Mouse (Mus musculus) lung, adult 2 months (tissue): ENCODE measurements at regions not wholly inside any gene's neighbourhood (a gene's known extent, or its start where the extent isn't known, plus 50 kb on each side); places are given as distances from the start of the nearest gene placed in this dataset.

ENCODE experiments used
- CTCF ChIP-seq: fragments of 200-500 bp; IDR thresholded peaks from 2 replicates; pipeline ENCODE4 v1.5.1; 2011; ENCODE audit warnings: mild to moderate bottlenecking, low read length, control low read depth; ENCODE audit not compliant: insufficient read depth
- POLR2A ChIP-seq: fragments of 200-500 bp; IDR thresholded peaks from 2 replicates; pipeline ENCODE4 v1.6.1; 2011; ENCODE audit warnings: low read depth, mild to moderate bottlenecking, control low read depth, low read length, borderline replicate concordance; ENCODE audit errors: extremely low read depth

DNA sequence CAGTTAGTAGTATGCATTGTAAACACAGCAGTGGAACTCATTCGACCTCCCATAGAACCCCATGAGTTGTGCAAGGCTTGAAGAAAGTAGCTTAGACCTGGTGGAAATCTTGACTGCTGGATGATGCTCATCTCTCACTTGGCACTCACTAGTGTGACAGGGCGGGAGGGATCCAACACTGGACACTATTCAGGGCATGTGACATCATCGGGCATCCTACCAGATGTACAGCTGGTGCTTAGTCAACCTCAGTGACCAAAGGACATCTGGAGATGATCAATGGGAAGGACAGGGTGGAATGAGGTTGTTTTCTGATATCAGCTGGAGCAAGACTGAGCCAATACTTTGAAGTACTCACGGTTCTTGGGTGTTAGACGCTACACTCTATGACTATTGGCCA, 114.9 kb upstream of the Rnaseh2b start:
- TF ChIP-seq CTCF (no peak), POLR2A (no peak)
